Mouse (Mus musculus): ENCODE measurements around the gene Hyal1.

DNA sequence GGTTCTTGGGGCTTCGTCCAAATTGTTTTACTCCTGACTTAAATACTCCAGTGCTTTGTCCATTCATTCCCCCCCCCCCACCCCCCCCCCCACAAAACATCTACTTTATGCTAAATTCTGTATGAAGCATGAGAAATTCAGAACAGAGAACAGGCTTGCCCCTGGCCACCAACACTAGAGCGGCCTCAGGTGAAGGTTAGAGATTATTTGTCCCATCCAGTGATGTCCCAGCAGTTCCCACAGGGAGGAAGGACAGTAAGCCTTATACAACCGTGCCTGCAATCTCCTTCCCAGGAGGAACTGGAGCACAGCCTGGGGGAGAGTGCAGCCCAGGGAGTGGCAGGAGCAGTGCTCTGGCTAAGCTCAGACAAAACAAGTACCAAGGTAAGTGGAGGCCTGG lies 1.9 kb downstream of the Hyal1 start, which contains the start of gene Naa80:
- TF ChIP-seq HCFC1 (IDR thresholded peaks at IDR 0.05; ENCODE audit: low read depth, low read length) (no peak), ZMIZ1 (IDR thresholded peaks at IDR 0.05; ENCODE audit: low read depth, low read length) (no peak), TCF12 (IDR thresholded peaks at IDR 0.05; ENCODE audit: low read depth, low read length) (no peak), CTCF (conservative IDR thresholded peaks at IDR 0.05 in 1 of 2, IDR thresholded peaks at IDR 0.05 in 1 of 2; ENCODE audit: low read depth in 2 of 2, low read length in 2 of 2) (no peak), POLR2A (IDR thresholded peaks at IDR 0.05; ENCODE audit: low read depth, low read length) (no peak), USF2 (conservative IDR thresholded peaks at IDR 0.05; ENCODE audit: low read depth, low read length) (no peak), MYC (IDR thresholded peaks at IDR 0.05; ENCODE audit: low read depth, low read length) (no peak), BHLHE40 (IDR thresholded peaks at IDR 0.05; ENCODE audit: low read depth, low read length) (no peak), ZNF384 (IDR thresholded peaks at IDR 0.05; ENCODE audit: low read depth, low read length) (no peak)
